Mouse (Mus musculus) megakaryocyte-erythroid progenitor cell, adult 5-6 weeks (primary cell): ENCODE measurements around the gene Gm10251. TPM values are rescaled to one million over a fixed set of nuclear protein-coding genes. Genes with fewer than 3 reads are reported as not detected.
"Not testable (repeated sequence)": the region's sequence is repeated elsewhere in the genome, so short reads cannot be mapped to it uniquely, and the experiment has no call there.

Source experiments
- ATAC-seq: replicated peaks from 2 replicates; pipeline ENCODE4 v1.8.0; 2016; ENCODE audit warnings: mild to moderate bottlenecking, inconsistent platforms; ENCODE audit not compliant: severe bottlenecking, poor library complexity, low FRiP score, low TSS enrichment
- total RNA-seq, 2 experiments: library from RNA; stranded (forward) in 1 of 2; stranded (reverse) in 1 of 2; fragments of 200-1000, 215-1000 nt in 1 of 2; fragments of >200 nt in 1 of 2; fragmentation: Nextera tagmentation in 1 of 2; gene quantifications; 2 replicates each; pipeline ENCODE4 v1.2.3; 2014 to 2017

Gene Gm10251
- not detected in 2 replicates for total RNA-seq (2014; fragmentation: Nextera tagmentation)
- not detected in 2 replicates for total RNA-seq (2017)

DNA sequence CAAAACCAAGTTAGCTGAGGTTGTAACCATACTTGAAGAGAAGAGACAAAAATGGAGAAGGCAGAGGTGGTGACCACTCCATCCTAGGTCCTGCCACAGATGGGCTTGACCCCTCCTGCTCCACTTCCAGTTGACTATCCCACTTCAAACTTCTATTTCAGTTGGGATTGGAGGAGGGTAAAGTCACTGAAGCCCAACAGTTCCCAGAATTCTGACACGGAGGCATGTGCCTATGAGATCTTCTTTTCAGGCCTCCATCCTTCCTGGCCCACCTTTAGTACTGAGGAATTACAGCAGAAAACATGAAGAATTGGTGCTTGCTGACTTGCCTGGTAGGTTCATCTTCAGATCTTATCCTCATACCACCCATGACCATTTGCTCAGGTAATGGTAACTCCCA lies at the start of gene Gm10251:
Gm10251 (minus strand) TSS at position 101 of the 400 bp plus-strand sequence.
- not testable (repeated sequence) for ATAC-seq

DNA sequence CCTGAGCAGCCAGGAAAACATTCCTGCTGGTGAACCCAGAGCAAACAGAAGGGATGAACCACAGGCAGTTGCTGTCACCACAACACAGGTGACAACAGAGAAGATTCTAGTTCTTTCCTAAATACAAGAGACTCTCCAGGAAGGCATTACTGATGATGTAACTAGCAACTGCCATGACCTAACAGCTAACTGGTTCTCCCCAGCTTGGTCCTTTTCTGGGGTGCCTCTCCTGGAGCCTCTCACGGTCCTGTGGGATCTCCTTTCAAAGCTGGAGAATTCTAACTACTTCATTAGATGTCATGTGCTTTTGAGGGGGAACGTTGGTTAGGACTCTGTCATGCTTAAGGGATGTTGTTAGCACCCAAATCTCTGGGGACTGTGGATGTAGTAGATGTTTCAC lies 36.2 kb upstream of the Gm10251 start, which contains the start of gene Gm8050:
Gm8050 (minus strand) TSS at position 101 of the 400 bp plus-strand sequence.
- ATAC-seq = not testable (repeated sequence)

DNA sequence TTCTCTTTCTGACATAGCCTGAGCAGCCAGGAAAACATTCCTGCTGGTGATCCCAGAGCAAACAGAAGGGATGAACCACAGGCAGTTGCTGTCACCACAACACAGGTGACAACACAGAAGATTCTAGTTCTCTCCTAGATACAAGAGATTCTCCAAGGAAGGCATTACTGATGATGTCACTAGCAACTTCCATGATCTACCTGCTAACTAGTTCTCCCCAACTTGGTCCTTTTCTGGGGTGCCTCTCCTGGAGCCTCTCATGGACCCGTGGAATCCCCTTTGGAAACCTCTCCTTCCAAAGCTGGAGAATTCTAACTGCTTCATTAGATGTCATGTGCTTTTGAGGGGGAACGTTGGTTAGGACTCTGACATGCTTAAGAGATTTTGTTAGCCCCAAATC lies 61.7 kb downstream of the Gm10251 start, which contains the start of gene Gm3460:
Gm3460 (minus strand) TSS at position 101 of the 400 bp plus-strand sequence.
- not testable (repeated sequence) for ATAC-seq

DNA sequence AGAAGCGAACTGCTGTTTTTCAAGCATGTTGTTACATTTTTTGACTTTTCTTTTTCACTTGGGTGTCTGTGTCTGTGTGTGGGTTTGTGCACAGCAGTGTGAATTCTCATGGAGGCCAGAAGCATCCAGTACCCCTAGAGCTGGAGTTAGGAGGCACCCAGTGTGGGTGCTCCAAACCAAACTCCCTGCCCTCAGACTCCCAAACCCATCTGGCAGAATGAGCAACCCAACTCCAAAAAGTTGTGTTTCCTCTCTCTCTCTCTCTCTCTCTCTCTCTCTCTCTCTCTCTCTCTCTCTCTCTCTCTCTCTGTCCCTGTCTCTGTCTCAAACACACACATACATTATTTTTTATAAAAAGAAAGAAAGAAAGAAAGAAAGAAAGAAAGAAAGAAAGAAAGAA lies 77.5 kb downstream of the Gm10251 start:
- not testable (repeated sequence) for ATAC-seq

DNA sequence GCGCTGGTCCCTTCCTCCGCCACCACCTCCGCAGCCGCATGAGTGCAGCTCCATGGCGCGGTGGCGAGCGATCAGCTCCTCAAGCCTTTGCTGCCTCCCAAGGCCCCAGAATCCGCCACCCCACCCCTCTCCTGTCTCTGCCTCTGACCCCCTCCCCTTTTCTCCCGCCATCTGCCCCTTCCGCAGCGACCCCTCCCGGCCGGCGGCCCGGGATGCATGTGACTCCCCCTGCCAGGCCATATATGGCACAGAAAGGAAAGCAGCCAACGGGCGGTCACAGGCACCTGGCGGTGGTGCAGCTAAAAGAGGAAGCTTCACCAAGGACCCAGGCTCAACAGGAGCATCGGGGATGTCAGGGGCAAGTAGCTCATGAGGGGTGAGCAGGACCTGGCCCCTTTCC lies 79.0 kb downstream of the Gm10251 start:
- ATAC-seq = not testable (repeated sequence)

DNA sequence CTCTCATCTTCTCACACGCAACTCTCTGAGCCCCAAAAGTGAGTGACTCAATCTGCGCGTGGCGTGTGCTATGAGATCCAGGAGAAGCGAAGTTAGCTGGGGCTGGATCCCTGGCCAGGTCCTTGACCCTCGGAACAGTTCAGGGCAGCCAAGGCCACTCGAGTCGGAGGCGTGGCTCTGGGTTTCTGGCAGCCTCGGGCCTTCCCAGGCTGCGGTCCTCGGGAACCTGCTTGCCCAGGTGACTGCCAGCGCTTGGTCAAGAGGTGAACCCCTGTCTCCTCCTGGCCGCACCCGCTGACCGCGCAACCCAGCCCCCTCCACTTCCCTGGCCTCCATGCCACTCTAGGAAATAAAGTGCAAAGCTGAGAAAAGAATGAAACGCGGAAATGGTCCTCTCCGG lies 79.4 kb downstream of the Gm10251 start:
- ATAC-seq = not testable (repeated sequence)

DNA sequence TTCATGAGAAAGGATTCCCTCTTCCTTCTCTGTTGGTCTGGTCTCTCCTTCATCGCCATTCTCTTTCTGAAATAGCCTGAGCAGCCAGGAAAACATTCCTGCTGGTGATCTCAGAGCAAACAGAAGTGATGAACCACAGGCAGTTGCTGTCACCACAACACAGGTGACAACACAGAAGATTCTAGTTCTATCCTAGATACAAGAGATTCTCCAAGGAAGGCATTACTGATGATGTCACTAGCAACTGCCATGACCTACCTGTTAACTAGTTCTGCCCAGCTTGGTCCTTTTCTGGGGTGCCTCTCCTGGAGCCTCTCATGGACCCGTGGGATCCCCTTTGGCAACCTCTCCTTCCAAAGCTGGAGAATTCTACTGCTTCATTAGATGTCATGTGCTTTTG lies 93.5 kb downstream of the Gm10251 start, which contains the start of gene Gm3629:
Gm3629 (minus strand) TSS at position 101 of the 400 bp plus-strand sequence.
- ATAC-seq = not testable (repeated sequence)

Other genes starting within 250 kb of the Gm10251 start
- gene Gm3594, start 239.6 kb downstream of the Gm10251 start, total RNA-seq (2014; fragmentation: Nextera tagmentation) = not detected in 2 replicates
- gene Gm3594, start 239.6 kb downstream of the Gm10251 start, total RNA-seq (2017) = not detected in 2 replicates
- not detected in 2 replicates for gene Gm8356, start 146.9 kb downstream of the Gm10251 start, total RNA-seq (2014; fragmentation: Nextera tagmentation)
- not detected in 2 replicates for gene Gm8356, start 146.9 kb downstream of the Gm10251 start, total RNA-seq (2017)
- not detected in 2 replicates for gene Gm3629, start 93.6 kb downstream of the Gm10251 start, total RNA-seq (2014; fragmentation: Nextera tagmentation)
- gene Gm3629, start 93.6 kb downstream of the Gm10251 start, total RNA-seq (2017) = not detected in 2 replicates
- not detected in 2 replicates for gene Gm3460, start 61.8 kb downstream of the Gm10251 start, total RNA-seq (2014; fragmentation: Nextera tagmentation)
- not detected in 2 replicates for gene Gm3460, start 61.8 kb downstream of the Gm10251 start, total RNA-seq (2017)
- not detected in 2 replicates for gene Gm8050, start 36.1 kb upstream of the Gm10251 start, total RNA-seq (2014; fragmentation: Nextera tagmentation)
- gene Gm8050, start 36.1 kb upstream of the Gm10251 start, total RNA-seq (2017) = not detected in 2 replicates
- not detected in 2 replicates for gene Gm3636, start 58.2 kb upstream of the Gm10251 start, total RNA-seq (2014; fragmentation: Nextera tagmentation)
- gene Gm3636, start 58.2 kb upstream of the Gm10251 start, total RNA-seq (2017) = 1.9 TPM in 1 of 2 replicates, not detected in the other
- gene Gm8362, start 90.2 kb upstream of the Gm10251 start, total RNA-seq (2014; fragmentation: Nextera tagmentation) = not detected in 2 replicates
- not detected in 2 replicates for gene Gm8362, start 90.2 kb upstream of the Gm10251 start, total RNA-seq (2017)
- gene Gm3642, start 156.1 kb upstream of the Gm10251 start, total RNA-seq (2014; fragmentation: Nextera tagmentation) = not detected in 2 replicates
- gene Gm3642, start 156.1 kb upstream of the Gm10251 start, total RNA-seq (2017) = not detected in 2 replicates
- not detected in 2 replicates for gene Gm3667, start 205.8 kb upstream of the Gm10251 start, total RNA-seq (2014; fragmentation: Nextera tagmentation)
- gene Gm3667, start 205.8 kb upstream of the Gm10251 start, total RNA-seq (2017) = not detected in 2 replicates